Mouse (Mus musculus) embryonic fibroblast, embryonic 13.5 days (primary cell): ENCODE measurements around the gene Nr1h3.

Experiments used
- CTCF ChIP-seq: IDR thresholded peaks from 2 replicates; pipeline ENCODE4 v1.5.1; 2011; ENCODE audit warnings: mild to moderate bottlenecking, control low read depth, low read length, moderate library complexity, borderline replicate concordance; ENCODE audit not compliant: insufficient read depth
- POLR2A ChIP-seq: IDR thresholded peaks from 2 replicates; pipeline ENCODE4 v1.6.1; 2011; ENCODE audit warnings: low read depth, mild to moderate bottlenecking, control low read depth, low read length, moderate library complexity

DNA sequence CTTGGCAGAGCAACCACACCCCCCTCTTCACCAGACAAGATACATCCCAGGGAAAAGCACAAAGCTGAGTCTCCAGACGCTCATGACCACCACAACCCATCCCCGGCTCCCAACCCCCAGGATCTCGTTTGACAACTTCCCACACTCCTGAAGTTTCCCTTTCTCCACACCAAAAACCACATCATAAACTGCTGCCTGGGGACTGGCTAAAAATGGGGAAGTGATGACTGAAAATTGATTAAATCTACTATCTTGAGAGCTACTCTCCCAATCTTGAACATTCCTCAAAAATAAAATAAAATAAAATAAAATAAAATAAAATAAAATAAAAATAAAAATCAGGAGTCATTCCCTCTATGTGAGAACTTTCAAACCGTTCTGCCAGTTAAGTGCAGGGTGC is 39.7 kb downstream of the Nr1h3 start:
- TF ChIP-seq CTCF (no peak), POLR2A (no peak)
